Mouse (Mus musculus): ENCODE results near the gene Gstm3. TPM values are rescaled to one million over a fixed set of nuclear protein-coding genes. Genes with fewer than 3 reads are reported as not detected.
"Not testable (repeated sequence)": the region's sequence is repeated elsewhere in the genome, so short reads cannot be mapped to it uniquely, and the experiment has no call there.

The Gstm3 gene
- not detected for total RNA-seq (2021)

DNA sequence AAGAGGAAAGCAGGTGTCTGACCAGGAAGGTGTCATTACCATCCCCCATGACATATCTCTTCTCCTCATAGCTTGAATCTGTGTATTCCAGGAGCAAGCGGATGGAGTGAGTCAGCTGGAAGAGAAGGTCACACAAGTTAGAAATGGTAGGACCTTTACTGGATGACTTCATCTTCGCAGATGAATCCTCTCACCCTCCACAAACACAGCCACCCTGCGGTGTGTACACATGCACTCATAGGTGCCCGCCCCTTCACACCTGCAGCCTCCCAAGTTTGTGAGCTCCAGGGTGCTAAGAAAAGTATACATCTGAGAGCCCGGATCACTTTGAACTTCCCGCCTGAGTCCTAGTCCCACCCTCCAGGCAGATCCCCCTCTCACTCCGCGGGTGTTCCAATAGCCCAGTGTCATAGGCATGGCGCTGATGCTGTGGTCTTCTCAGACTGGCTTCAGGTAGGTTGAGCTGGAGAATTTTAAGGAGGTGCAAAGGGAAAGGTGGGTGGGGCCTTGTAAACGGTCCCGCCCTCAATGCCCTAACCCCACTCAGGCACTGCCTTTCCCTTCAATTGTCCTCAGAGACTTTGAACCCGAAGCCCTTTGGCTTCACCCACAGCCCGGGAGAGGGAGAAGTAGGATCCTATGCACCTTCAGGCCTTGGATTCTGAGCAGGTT, at the start of gene Gstm3:
Gene Gstm3, minus strand, starts transcription at position 560 of the 672 bp plus-strand sequence.
- intact Hi-C loops (cut with DNase I) = no loop called here

GRCm38 (mm10) chr3:108018190-108018820, 49.2 kb upstream of the Gstm3 start:
- intact Hi-C loops (cut with DNase I) = loop anchor here (1.0 kb wide), 1 partner anchor 48 kb away; no protein-coding TSS in a partner anchor
- DNase-seq = no peak

More for the DNA sequence above, at the start of gene Gstm3:
- DNase-seq = no peak

DNA sequence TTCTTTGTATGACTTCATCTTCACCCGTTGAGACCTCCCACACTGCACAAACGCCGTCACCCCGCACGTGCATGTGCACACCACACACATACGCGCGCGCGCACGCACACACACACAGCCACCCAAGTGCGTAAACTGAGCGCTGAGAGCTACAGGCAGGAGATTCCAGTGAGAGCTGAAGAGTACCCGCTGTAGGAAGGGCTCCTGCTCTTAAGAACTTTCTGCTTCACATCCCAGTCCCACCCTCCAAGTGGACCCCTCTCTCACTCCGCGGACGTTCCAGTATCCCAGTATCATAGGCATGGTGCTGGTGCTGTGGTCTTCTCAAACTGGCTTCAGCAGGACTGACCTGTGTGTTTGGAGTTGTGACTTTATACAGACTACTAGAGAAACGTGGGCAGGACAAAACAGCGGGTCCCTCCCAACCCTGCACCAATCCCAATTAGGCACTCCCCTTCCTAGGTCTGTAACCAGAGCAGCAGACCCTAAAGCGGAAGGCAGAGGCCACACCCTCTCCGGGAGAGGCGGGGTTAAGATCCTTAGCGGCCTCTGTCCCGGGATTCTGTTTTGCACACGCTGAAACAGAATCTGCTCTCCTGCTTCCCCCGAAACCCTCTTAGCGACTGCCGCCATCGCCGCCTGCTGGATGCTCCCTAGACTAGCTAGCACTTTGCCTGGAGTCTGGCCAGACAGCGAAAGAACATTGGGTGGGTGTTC, 48.5 kb upstream of the Gstm3 start, which contains the start of gene Gstm1:
Gene Gstm1, minus strand, starts transcription at position 501 of the 717 bp plus-strand sequence.
- DNase-seq = peak; percentile 95
- intact Hi-C loops (cut with DNase I) = loop anchor here (1.0 kb wide), 1 partner anchor 47 kb away; no protein-coding TSS in a partner anchor

- DNase-seq; intact Hi-C loops (cut with DNase I): not testable (repeated sequence)
These were observed 47.4 kb upstream of the Gstm3 start for GRCm38 (mm10) chr3:108016468-108016867.

DNA sequence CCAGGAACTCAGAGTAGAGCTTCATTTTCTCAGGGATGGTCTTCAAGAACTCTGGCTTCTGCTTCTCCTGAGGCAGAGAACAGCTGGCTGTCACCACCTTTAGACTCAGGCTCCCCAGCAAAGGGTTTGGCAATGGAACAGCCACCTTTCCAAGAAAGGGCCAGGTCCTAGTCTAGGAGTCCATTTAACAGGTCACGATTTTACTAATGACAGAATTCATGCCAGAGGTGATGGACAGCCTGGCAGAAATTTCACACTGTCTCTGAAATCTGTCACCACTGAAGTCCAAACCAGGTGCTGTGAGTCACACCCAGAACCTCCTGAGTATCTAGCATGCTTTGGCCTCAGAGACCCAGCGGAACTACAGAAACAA, 45.9 kb upstream of the Gstm3 start:
- intact Hi-C loops (cut with DNase I) = no loop called here

DNA sequence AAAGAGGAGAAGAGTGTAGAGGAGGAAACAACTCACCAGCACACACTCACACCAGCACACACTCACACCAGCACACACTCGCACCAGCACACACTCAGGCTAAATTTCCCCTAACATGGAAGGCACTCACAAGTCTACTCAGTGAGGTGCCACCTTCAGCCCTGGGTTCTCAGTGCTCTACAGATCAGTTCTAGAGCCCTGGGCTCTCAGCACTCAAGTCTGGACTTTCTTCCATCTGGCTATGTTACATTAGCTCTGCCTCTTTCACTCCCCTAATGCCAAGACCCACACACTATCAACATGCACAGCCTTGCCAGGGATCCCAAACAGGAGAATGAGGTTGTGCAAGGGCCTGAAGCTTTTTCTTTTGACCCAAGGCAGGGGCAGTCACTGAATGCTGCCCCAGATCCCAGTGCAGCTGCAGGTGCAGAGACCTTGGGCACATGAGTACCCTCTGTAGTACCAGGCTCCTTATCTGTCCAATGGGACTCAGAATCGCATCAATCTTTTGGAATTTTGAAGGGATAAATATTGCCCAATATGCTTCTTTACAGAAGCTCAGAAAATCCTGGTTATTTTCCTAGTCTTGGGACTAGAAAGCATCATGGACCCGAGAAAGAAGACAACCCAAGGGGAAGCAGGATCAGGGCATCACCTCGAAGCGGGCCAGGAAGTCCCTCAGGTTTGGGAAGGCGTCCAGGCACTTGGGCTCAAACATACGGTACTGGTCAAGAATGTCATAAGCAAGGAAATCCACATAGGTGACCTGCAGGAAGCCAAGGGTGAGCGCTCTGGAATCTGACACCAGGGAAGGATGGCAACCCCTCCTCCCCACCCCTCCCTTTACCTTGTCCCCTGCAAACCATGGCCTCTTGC, 45.3 kb upstream of the Gstm3 start:
- DNase-seq = no peak
- intact Hi-C loops (cut with DNase I) = no loop called here

More for the DNA sequence above, 45.9 kb upstream of the Gstm3 start:
- no peak for DNase-seq

GRCm38 (mm10) chr3:108013331-108013871, 44.3 kb upstream of the Gstm3 start:
- intact Hi-C loops (cut with DNase I) = no loop called here
- no peak for DNase-seq

- DNase-seq = peak; percentile 24
- intact Hi-C loops (cut with DNase I) = no loop called here
These were observed 42.5 kb upstream of the Gstm3 start for GRCm38 (mm10) chr3:108011558-108011957.

GRCm38 (mm10) chr3:108010286-108010685, 41.2 kb upstream of the Gstm3 start:
- peak; percentile 74 for DNase-seq
- intact Hi-C loops (cut with DNase I) = no loop called here

DNA sequence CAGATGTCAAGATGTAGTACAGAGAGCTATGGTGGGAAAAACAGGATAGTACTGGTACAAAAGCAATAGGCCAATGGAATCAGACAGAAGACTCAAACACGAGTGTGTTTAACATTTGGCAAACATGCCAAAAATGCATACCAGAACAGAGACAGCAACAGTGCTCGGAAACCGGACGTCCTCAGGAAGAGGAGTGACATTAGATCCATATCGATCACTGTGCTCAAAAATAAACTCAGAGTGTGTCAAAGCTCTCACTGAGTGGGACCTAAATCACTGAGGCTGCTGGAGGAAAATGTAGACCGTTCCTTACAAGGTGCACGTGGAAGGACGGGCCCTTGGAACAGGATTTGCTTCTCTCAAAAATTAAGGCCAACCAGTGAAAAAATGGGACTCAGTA, 32.9 kb upstream of the Gstm3 start:
- intact Hi-C loops (cut with DNase I) = no loop called here
- DNase-seq = no peak

DNA sequence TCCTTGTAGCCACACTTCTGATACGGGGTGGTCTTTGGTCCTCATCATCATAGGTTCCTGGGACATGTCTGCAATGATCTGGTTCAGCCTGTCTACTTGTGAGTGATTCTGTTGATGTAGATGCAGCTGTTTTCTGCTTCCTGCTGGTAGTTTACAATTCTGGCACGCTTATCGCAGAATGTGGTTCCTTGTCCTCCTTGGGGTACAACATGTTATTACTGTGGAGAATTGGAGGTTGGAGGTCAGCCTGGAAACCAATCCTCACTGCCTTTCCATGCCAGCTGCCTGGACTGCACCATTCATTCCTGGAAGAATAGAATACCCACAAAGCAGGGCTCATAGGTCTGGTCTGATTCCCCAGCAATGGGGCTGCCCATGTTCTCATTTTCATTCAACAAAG, 30.4 kb upstream of the Gstm3 start:
- intact Hi-C loops (cut with DNase I) = no loop called here
- DNase-seq = no peak

- no peak for DNase-seq
- intact Hi-C loops (cut with DNase I) = no loop called here
These were observed 29.5 kb upstream of the Gstm3 start for GRCm38 (mm10) chr3:107998591-107998990.

- no peak for DNase-seq
- intact Hi-C loops (cut with DNase I) = no loop called here
These were observed 27.5 kb upstream of the Gstm3 start for GRCm38 (mm10) chr3:107996576-107996975.

DNA sequence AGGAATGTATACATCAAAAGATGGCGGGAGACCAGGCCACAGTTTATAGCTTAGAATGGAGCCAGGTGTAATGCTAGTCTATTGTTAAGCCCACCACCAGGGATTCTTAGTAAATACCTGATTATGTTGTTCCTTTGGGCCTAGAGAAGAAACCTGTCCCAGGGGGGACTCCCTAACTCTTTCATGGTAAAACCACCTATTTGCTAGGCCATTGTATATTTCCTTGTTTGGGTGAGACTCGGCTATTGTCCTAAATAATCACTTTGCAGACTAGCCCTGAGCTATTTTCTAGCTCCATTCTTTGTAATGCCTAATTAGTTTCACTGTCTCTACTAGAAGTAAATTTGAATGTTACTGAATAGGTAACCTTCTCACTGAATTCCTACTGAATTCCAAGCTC, 26.9 kb upstream of the Gstm3 start:
- intact Hi-C loops (cut with DNase I) = not testable (repeated sequence)

DNA sequence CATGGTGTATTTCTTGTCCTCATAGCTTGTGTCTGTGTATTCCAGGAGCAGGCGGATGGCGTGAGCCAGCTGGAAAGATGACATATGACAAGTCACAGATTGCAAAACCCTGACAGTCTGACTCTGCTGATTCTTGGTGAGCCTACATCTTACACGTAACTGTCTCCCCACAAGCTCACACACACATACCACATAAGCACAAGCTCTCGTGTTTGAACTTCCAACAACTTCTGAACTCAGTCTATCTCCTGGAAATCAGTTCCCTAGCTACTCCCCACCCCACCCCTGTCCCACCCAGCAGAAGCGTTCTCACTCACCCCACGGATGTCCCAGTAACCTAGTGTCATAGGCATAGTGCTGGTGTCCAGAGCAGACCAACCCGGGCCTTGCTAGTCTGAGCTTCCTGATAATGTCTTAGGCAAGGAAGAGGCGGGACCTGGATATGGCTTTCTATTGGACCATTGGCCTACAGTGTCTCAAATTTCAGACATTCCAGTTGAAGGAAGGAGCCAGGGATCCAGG, 17.0 kb upstream of the Gstm3 start, which contains the start of gene Gstm2:
Gene Gstm2, minus strand, starts transcription at position 413 of the 522 bp plus-strand sequence.
- intact Hi-C loops (cut with DNase I) = no loop called here
- DNase-seq = no peak

More for the DNA sequence above, 26.9 kb upstream of the Gstm3 start:
- not testable (repeated sequence) for DNase-seq

- DNase-seq; intact Hi-C loops (cut with DNase I): not testable (repeated sequence)
These were observed 16.1 kb upstream of the Gstm3 start for GRCm38 (mm10) chr3:107985141-107985540.

- DNase-seq = no peak
- intact Hi-C loops (cut with DNase I) = no loop called here
These were observed 15.4 kb upstream of the Gstm3 start for GRCm38 (mm10) chr3:107984471-107984870.

- DNase-seq = no peak
- intact Hi-C loops (cut with DNase I) = no loop called here
These were observed 14.7 kb upstream of the Gstm3 start for GRCm38 (mm10) chr3:107983771-107984170.

- intact Hi-C loops (cut with DNase I) = no loop called here
These were observed 13.6 kb upstream of the Gstm3 start for GRCm38 (mm10) chr3:107982726-107983125.

DNA sequence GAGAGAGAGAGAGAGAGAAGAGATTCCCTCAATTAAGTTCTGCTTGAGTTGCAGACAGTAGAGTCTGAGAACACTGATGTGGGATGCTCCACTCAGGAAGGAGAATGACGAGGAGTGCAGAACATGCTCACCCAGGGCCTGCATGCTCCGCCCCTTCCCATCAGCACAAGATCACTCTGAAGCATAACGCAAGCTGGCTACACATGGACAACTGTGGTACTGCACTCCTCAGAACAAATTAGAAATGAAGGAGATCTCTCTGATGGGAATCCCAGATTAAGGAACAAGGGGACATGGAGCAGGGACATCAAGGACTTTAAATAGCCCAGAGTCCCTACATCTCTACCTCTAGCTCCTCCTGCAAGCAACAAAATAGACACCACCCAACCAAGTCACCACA, 12.2 kb upstream of the Gstm3 start:
- DNase-seq = no peak
- intact Hi-C loops (cut with DNase I) = no loop called here

More at GRCm38 (mm10) chr3:107982726-107983125, 13.6 kb upstream of the Gstm3 start:
- no peak for DNase-seq
